Mouse (Mus musculus) forebrain, embryonic 10.5 days (tissue): ENCODE results near the gene Tmem266. TPM values are rescaled to one million over a fixed set of nuclear protein-coding genes. Genes with fewer than 3 reads are reported as not detected.
A peak's percentile ranks its signal among the peaks of the same experiment; 100 is the strongest.

Experiments
- DNase-seq: peaks from one replicate; pipeline ENCODE4 v3.0.0-alpha.2; 2017; ENCODE audit warnings: low spot score; ENCODE audit errors: extremely low spot score
- H3K27ac ChIP-seq: fragments of 300-500 bp; sonication (generic); 2 replicates; pipeline ENCODE4 v1.5.1; 2016; ENCODE audit warnings: mild to moderate bottlenecking
- H3K27me3 ChIP-seq: fragments of 300-500 bp; sonication (generic); 2 replicates; pipeline ENCODE4 v1.6.1; 2016; ENCODE audit warnings: mild to moderate bottlenecking; ENCODE audit not compliant: poor library complexity, severe bottlenecking
- H3K36me3 ChIP-seq: fragments of 300-500 bp; sonication (generic); replicated peaks from 2 replicates; pipeline ENCODE4 v1.6.1; 2016; ENCODE audit warnings: mild to moderate bottlenecking, moderate library complexity
- H3K4me1 ChIP-seq: fragments of 300-500 bp; sonication (generic); 2 replicates; pipeline ENCODE4 v1.6.1; 2016
- H3K4me3 ChIP-seq: fragments of 300-500 bp; sonication (generic); 2 replicates; pipeline ENCODE4 v1.5.1; 2016; ENCODE audit warnings: mild to moderate bottlenecking, moderate library complexity
- H3K9me3 ChIP-seq: fragments of 300-500 bp; sonication (generic); 2 replicates; pipeline ENCODE4 v1.6.1; 2016; ENCODE audit warnings: mild to moderate bottlenecking, moderate library complexity
- WGBS: fragments of 180-500 bp; shearing (Covaris S2); methylation state at CpG from one replicate; pipeline ENCODE4 v1.1.7; 2016; 5-methylcytosine and 5-hydroxymethylcytosine counted together
- polyA plus RNA-seq: library from polyadenylated mRNA; unstranded; fragments of >200 nt; fragmentation: Nextera tagmentation; extraction: Ambion mirVana; gene quantifications from 2 replicates; pipeline ENCODE4 v1.2.1, GENCODE M21; 2016

Tmem266 gene
- polyA plus RNA-seq, 1 experiment from 2014 or later = 0.72 TPM

- H3K27ac ChIP-seq = no peak overlapping the region
- peak; percentile 51 for DNase-seq
- H3K4me3 ChIP-seq = no peak overlapping the region
- H3K27me3 ChIP-seq = no peaks in the 10 kb centered on the region
- 34% methylated on average over 5 of the region's 5 CpGs for WGBS
- H3K9me3 ChIP-seq = no peaks in the 10 kb centered on the region
- no peaks in the 10 kb centered on the region for H3K36me3 ChIP-seq
- H3K4me1 ChIP-seq = no peaks in the 10 kb centered on the region
Observed at GRCm38 (mm10) chr9:55382441-55382840, 55.7 kb downstream of the Tmem266 start.

- DNase-seq = no peak
- H3K4me1 ChIP-seq = no peaks in the 10 kb centered on the region
- H3K27ac ChIP-seq = no peak overlapping the region
- no peak overlapping the region for H3K4me3 ChIP-seq
- H3K36me3 ChIP-seq = no peaks in the 10 kb centered on the region
- WGBS = 94% methylated on average over 4 of the region's 4 CpGs
- H3K27me3 ChIP-seq = no peaks in the 10 kb centered on the region
- no peaks in the 10 kb centered on the region for H3K9me3 ChIP-seq
Observed at GRCm38 (mm10) chr9:55386117-55386516, 59.4 kb downstream of the Tmem266 start.

- H3K9me3 ChIP-seq = no peaks in the 10 kb centered on the region
- WGBS = 85% methylated on average over 14 of the region's 14 CpGs
- DNase-seq = no peak
Observed at GRCm38 (mm10) chr9:55387862-55388505, 61.3 kb downstream of the Tmem266 start.

GRCm38 (mm10) chr9:55391909-55392658 is 65.4 kb downstream of the Tmem266 start:
- Histone ChIP-seq H3K36me3 (no peaks in the 10 kb centered on the region), H3K4me3 (no peak overlapping the region), H3K27ac (no peak overlapping the region), H3K27me3 (no peaks in the 10 kb centered on the region), H3K4me1 (peaks cover 9% of the 10 kb centered on the region), H3K9me3 (no peaks in the 10 kb centered on the region)
- 32% methylated on average over 17 of the region's 17 CpGs for WGBS
- DNase-seq = peak; percentile 81

More at GRCm38 (mm10) chr9:55387862-55388505, 61.3 kb downstream of the Tmem266 start:
- Histone ChIP-seq H3K36me3 (no peaks in the 10 kb centered on the region), H3K4me3 (no peak overlapping the region), H3K27ac (no peak overlapping the region), H3K4me1 (peaks cover 9% of the 10 kb centered on the region), H3K27me3 (no peaks in the 10 kb centered on the region)

GRCm38 (mm10) chr9:55395650-55396049 is 68.9 kb downstream of the Tmem266 start:
- DNase-seq = no peak
- Histone ChIP-seq H3K27me3 (no peaks in the 10 kb centered on the region), H3K36me3 (no peaks in the 10 kb centered on the region), H3K4me1 (peaks cover 16% of the 10 kb centered on the region), H3K27ac (no peak overlapping the region), H3K4me3 (no peak overlapping the region), H3K9me3 (no peaks in the 10 kb centered on the region)
- WGBS = 84% methylated on average over 1 of the region's 1 CpGs

- Histone ChIP-seq H3K4me1 (peaks cover 7% of the 10 kb centered on the region; the same call in 1 of the 2 replicates), H3K27ac (no peak overlapping the region), H3K36me3 (no peaks in the 10 kb centered on the region), H3K27me3 (no peaks in the 10 kb centered on the region), H3K9me3 (no peaks in the 10 kb centered on the region), H3K4me3 (no peak overlapping the region)
- no peak for DNase-seq
- 78% methylated on average over 7 of the region's 7 CpGs for WGBS
Observed at GRCm38 (mm10) chr9:55398985-55399554, 72.4 kb downstream of the Tmem266 start.

- whole genome bisulfite sequencing = 87% methylated on average over 7 of the region's 7 CpGs
- no peaks in the 10 kb centered on the region for H3K27me3 ChIP-seq
- no peaks in the 10 kb centered on the region for H3K9me3 ChIP-seq
- H3K27ac ChIP-seq = no peak overlapping the region
- H3K4me3 ChIP-seq = no peak overlapping the region
- H3K36me3 ChIP-seq = no peaks in the 10 kb centered on the region
- no peak for DNase-seq
- peaks cover 19% of the 10 kb centered on the region for H3K4me1 ChIP-seq
Observed at GRCm38 (mm10) chr9:55402276-55402675, 75.6 kb downstream of the Tmem266 start.

- Histone ChIP-seq H3K4me3 (no peak overlapping the region), H3K9me3 (no peaks in the 10 kb centered on the region), H3K27me3 (no peaks in the 10 kb centered on the region), H3K4me1 (peaks cover 28% of the 10 kb centered on the region), H3K27ac (no peak overlapping the region), H3K36me3 (no peaks in the 10 kb centered on the region)
- WGBS = 86% methylated on average over 4 of the region's 4 CpGs
- no peak for DNase-seq
Observed at GRCm38 (mm10) chr9:55404256-55404655, 77.5 kb downstream of the Tmem266 start.

GRCm38 (mm10) chr9:55404976-55405702 is 78.4 kb downstream of the Tmem266 start:
- H3K4me3 ChIP-seq = no peak overlapping the region
- no peaks in the 10 kb centered on the region for H3K36me3 ChIP-seq
- DNase-seq = no peak
- H3K9me3 ChIP-seq = no peaks in the 10 kb centered on the region
- WGBS = 74% methylated on average over 6 of the region's 6 CpGs
- H3K27me3 ChIP-seq = no peaks in the 10 kb centered on the region
- peaks cover 30% of the 10 kb centered on the region for H3K4me1 ChIP-seq
- H3K27ac ChIP-seq = no peak overlapping the region

- no peak overlapping the region for H3K27ac ChIP-seq
- H3K9me3 ChIP-seq = no peaks in the 10 kb centered on the region
- H3K4me1 ChIP-seq = peaks cover 38% of the 10 kb centered on the region
- 69% methylated on average over 2 of the region's 2 CpGs for WGBS
- no peak for DNase-seq
- no peaks in the 10 kb centered on the region for H3K36me3 ChIP-seq
- H3K27me3 ChIP-seq = no peaks in the 10 kb centered on the region
- no peak overlapping the region for H3K4me3 ChIP-seq
Observed at GRCm38 (mm10) chr9:55406773-55407172, 80.1 kb downstream of the Tmem266 start.

- Histone ChIP-seq H3K27ac (no peak overlapping the region), H3K9me3 (no peaks in the 10 kb centered on the region), H3K4me1 (peaks cover 40% of the 10 kb centered on the region), H3K36me3 (no peaks in the 10 kb centered on the region), H3K4me3 (no peak overlapping the region), H3K27me3 (no peaks in the 10 kb centered on the region)
- WGBS = 55% methylated on average over 4 of the region's 4 CpGs
- DNase-seq = no peak
Observed at GRCm38 (mm10) chr9:55408851-55409250, 82.1 kb downstream of the Tmem266 start.

GRCm38 (mm10) chr9:55409833-55410232 is 83.1 kb downstream of the Tmem266 start:
- H3K9me3 ChIP-seq = no peaks in the 10 kb centered on the region
- no peak overlapping the region for H3K4me3 ChIP-seq
- 56% methylated on average over 3 of the region's 3 CpGs for WGBS
- no peaks in the 10 kb centered on the region for H3K27me3 ChIP-seq
- H3K4me1 ChIP-seq = peaks cover 40% of the 10 kb centered on the region
- no peak for DNase-seq
- no peak overlapping the region for H3K27ac ChIP-seq
- H3K36me3 ChIP-seq = no peaks in the 10 kb centered on the region
